Mouse (Mus musculus): ENCODE results near the gene Mafk. TPM values are rescaled to one million over a fixed set of nuclear protein-coding genes. Genes with fewer than 3 reads are reported as not detected.

Mafk gene
- polyA plus RNA-seq, 1 experiment from 2014 or later: 15.4 TPM

- H3K27me3 ChIP-seq: no peaks in the 10 kb centered on the region
Observed at GRCm38 (mm10) chr5:139821466-139822459, 30.4 kb downstream of the Mafk start.

GRCm38 (mm10) chr5:139824531-139824930 is 33.2 kb downstream of the Mafk start:
- 93% methylated on average over 10 of the region's 10 CpGs for WGBS
- peak overlapping the region; percentile 6; the same call in 1 of the 2 replicates for H3K4me2 ChIP-seq (replicated peaks)
- H3K36me3 ChIP-seq: peaks cover 43% of the 10 kb centered on the region
- H3K9ac ChIP-seq (replicated peaks): no peak overlapping the region
- no peak overlapping the region for H3K4me3 ChIP-seq (replicated peaks)
- H3K27me3 ChIP-seq: no peaks in the 10 kb centered on the region
- H3K27ac ChIP-seq: no peak overlapping the region
- no peaks in the 10 kb centered on the region for H3K9me3 ChIP-seq
- H3K4me1 ChIP-seq (replicated peaks): peaks cover 17% of the 10 kb centered on the region
- no peak for ATAC-seq

More at GRCm38 (mm10) chr5:139821466-139822459, 30.4 kb downstream of the Mafk start:
- Histone ChIP-seq H3K9me3 (no peaks in the 10 kb centered on the region), H3K36me3 (peaks cover 46% of the 10 kb centered on the region), H3K9ac (replicated peaks) (no peak overlapping the region), H3K4me1 (replicated peaks) (peaks cover 17% of the 10 kb centered on the region), H3K4me3 (replicated peaks) (no peak overlapping the region), H3K4me2 (replicated peaks) (no peak overlapping the region), H3K27ac (no peak overlapping the region)
- 87% methylated on average over 12 of the region's 12 CpGs for WGBS
- ATAC-seq: no peak

- Histone ChIP-seq H3K9me3 (no peaks in the 10 kb centered on the region), H3K27ac (peak overlapping the region; percentile 82; the same call in 1 of the 2 replicates), H3K27me3 (no peaks in the 10 kb centered on the region), H3K36me3 (peaks cover 37% of the 10 kb centered on the region), H3K9ac (replicated peaks) (peak overlapping the region; percentile 80), H3K4me1 (replicated peaks) (peaks cover 17% of the 10 kb centered on the region), H3K4me3 (replicated peaks) (peak overlapping the region; percentile 67), H3K4me2 (replicated peaks) (peak overlapping the region; percentile 98)
- peak; percentile 17; the same call in 1 of the 2 replicates for ATAC-seq
- 41% methylated on average over 11 of the region's 11 CpGs for WGBS
Observed at GRCm38 (mm10) chr5:139825947-139826346, 34.6 kb downstream of the Mafk start.

GRCm38 (mm10) chr5:139826357-139827055 is 35.2 kb downstream of the Mafk start, which contains the start of the genes Gm26938 and Psmg3:
Gm26938 (minus strand) TSS chr5:139826407.
Psmg3 (minus strand) TSS chr5:139826885.
- Histone ChIP-seq H3K9ac (replicated peaks) (peak within 1 kb of the TSS; percentile 80), H3K4me3 (replicated peaks) (peak within 1 kb of the TSS; percentile 67), H3K4me2 (replicated peaks) (peak within 1 kb of the TSS; percentile 98), H3K27ac (peak within 1 kb of the TSS; percentile 82), H3K27me3 (no peaks in the 10 kb centered on the region), H3K4me1 (replicated peaks) (peaks cover 17% of the 10 kb centered on the region), H3K36me3 (peaks cover 32% of the 10 kb centered on the region), H3K9me3 (no peaks in the 10 kb centered on the region)
- peak; percentile 90 for ATAC-seq
- WGBS: under 1% methylated on average over 42 of the region's 43 CpGs

- H3K9ac ChIP-seq (replicated peaks): no peak overlapping the region
- no peaks in the 10 kb centered on the region for H3K27me3 ChIP-seq
- WGBS: 95% methylated on average over 1 of the region's 1 CpGs
- peaks cover 17% of the 10 kb centered on the region for H3K4me1 ChIP-seq (replicated peaks)
- H3K27ac ChIP-seq: no peak overlapping the region
- H3K4me3 ChIP-seq (replicated peaks): no peak overlapping the region
- H3K36me3 ChIP-seq: peaks cover 21% of the 10 kb centered on the region
- ATAC-seq: no peak
- H3K9me3 ChIP-seq: no peaks in the 10 kb centered on the region
- no peak overlapping the region for H3K4me2 ChIP-seq (replicated peaks)
Observed at GRCm38 (mm10) chr5:139827593-139827992, 36.3 kb downstream of the Mafk start.

GRCm38 (mm10) chr5:139829384-139829783 is 38.1 kb downstream of the Mafk start:
- no peak overlapping the region for H3K4me2 ChIP-seq (replicated peaks)
- H3K9ac ChIP-seq (replicated peaks): no peak overlapping the region
- no peak overlapping the region for H3K4me3 ChIP-seq (replicated peaks)
- H3K36me3 ChIP-seq: peaks cover 3% of the 10 kb centered on the region; the same call in 1 of the 2 replicates
- H3K9me3 ChIP-seq: no peaks in the 10 kb centered on the region
- no peak for ATAC-seq
- peaks cover 17% of the 10 kb centered on the region for H3K4me1 ChIP-seq (replicated peaks)
- H3K27ac ChIP-seq: no peak overlapping the region
- 82% methylated on average over 13 of the region's 13 CpGs for WGBS
- H3K27me3 ChIP-seq: no peaks in the 10 kb centered on the region

- Histone ChIP-seq H3K27me3 (0 out of 2 replicates have a peak, but pooled peaks cover 3% of the 10 kb centered on the region), H3K9me3 (no peaks in the 10 kb centered on the region), H3K4me3 (replicated peaks) (no peak overlapping the region), H3K4me1 (replicated peaks) (peaks cover 5% of the 10 kb centered on the region), H3K27ac (no peak overlapping the region), H3K9ac (replicated peaks) (no peak overlapping the region), H3K4me2 (replicated peaks) (no peak overlapping the region), H3K36me3 (no peaks in the 10 kb centered on the region)
- WGBS: 87% methylated on average over 3 of the region's 3 CpGs
- no peak for ATAC-seq
Observed at GRCm38 (mm10) chr5:139830734-139831133, 39.4 kb downstream of the Mafk start.

GRCm38 (mm10) chr5:139832125-139832524 is 40.8 kb downstream of the Mafk start:
- Histone ChIP-seq H3K36me3 (no peaks in the 10 kb centered on the region), H3K9me3 (no peaks in the 10 kb centered on the region), H3K4me2 (replicated peaks) (no peak overlapping the region), H3K9ac (replicated peaks) (no peak overlapping the region), H3K4me1 (replicated peaks) (no peaks in the 10 kb centered on the region), H3K4me3 (replicated peaks) (no peak overlapping the region), H3K27ac (no peak overlapping the region), H3K27me3 (0 out of 2 replicates have a peak, but pooled peaks cover 3% of the 10 kb centered on the region)
- 81% methylated on average over 7 of the region's 7 CpGs for WGBS
- no peak for ATAC-seq

- H3K4me1 ChIP-seq (replicated peaks): peaks cover 10% of the 10 kb centered on the region
Observed at GRCm38 (mm10) chr5:139835706-139836105, 44.4 kb downstream of the Mafk start.

GRCm38 (mm10) chr5:139838476-139838892 is 47.2 kb downstream of the Mafk start:
- Histone ChIP-seq H3K4me2 (replicated peaks) (no peak overlapping the region), H3K4me3 (replicated peaks) (no peak overlapping the region), H3K36me3 (no peaks in the 10 kb centered on the region), H3K9me3 (no peaks in the 10 kb centered on the region), H3K27ac (no peak overlapping the region), H3K27me3 (peaks cover 3% of the 10 kb centered on the region; the same call in 1 of the 2 replicates), H3K4me1 (replicated peaks) (peaks cover 10% of the 10 kb centered on the region), H3K9ac (replicated peaks) (no peak overlapping the region)
- ATAC-seq: peak; percentile 70
- 26% methylated on average over 2 of the region's 2 CpGs for WGBS

More at GRCm38 (mm10) chr5:139835706-139836105, 44.4 kb downstream of the Mafk start:
- Histone ChIP-seq H3K9ac (replicated peaks) (no peak overlapping the region), H3K27ac (no peak overlapping the region), H3K4me2 (replicated peaks) (no peak overlapping the region), H3K36me3 (no peaks in the 10 kb centered on the region), H3K4me3 (replicated peaks) (no peak overlapping the region), H3K27me3 (peaks cover 3% of the 10 kb centered on the region; the same call in 1 of the 2 replicates), H3K9me3 (no peaks in the 10 kb centered on the region)
- WGBS: 84% methylated on average over 7 of the region's 7 CpGs
- ATAC-seq: no peak

- Histone ChIP-seq H3K36me3 (no peaks in the 10 kb centered on the region), H3K27me3 (peaks cover 3% of the 10 kb centered on the region; the same call in 1 of the 2 replicates), H3K4me1 (replicated peaks) (peaks cover 10% of the 10 kb centered on the region), H3K9ac (replicated peaks) (no peak overlapping the region), H3K4me2 (replicated peaks) (no peak overlapping the region), H3K27ac (no peak overlapping the region), H3K9me3 (peaks cover 3% of the 10 kb centered on the region; the same call in 1 of the 2 replicates), H3K4me3 (replicated peaks) (no peak overlapping the region)
- WGBS: 19% methylated on average over 3 of the region's 3 CpGs
- ATAC-seq: 0 out of 2 replicates have a peak, but pooled peaks have one; percentile 15
Observed at GRCm38 (mm10) chr5:139839142-139839541, 47.8 kb downstream of the Mafk start.

Measured in midbrain, embryonic 13.5 days (tissue).